Mouse (Mus musculus): Measurements from ENCODE around the gene Rrnad1.
"Not testable (repeated sequence)": the region's sequence is repeated elsewhere in the genome, so short reads cannot be mapped to it uniquely, and the experiment has no call there.

The Rrnad1 gene

DNA sequence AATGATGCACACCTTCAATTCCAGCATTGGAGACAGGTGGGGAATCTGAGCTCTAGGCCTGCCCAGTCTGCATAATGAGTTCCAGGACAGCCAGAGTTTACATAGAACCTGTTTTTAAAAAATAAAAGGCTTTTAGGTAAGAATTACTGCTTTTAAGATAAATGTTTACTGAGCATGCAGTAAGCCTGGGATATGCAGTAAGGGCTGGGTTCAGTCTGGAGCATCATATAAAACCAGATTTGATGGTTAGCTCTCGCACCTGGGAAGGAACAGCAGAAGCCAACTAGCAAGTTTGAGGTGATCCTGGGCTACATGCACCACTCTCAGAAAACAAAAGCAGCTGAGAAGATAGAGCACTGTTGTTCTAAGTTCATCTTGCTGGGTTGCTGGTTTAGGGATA is 12.0 kb downstream of the Rrnad1 start:
- no peak for DNase-seq (ENCODE audit: low read depth, low spot score)

DNA sequence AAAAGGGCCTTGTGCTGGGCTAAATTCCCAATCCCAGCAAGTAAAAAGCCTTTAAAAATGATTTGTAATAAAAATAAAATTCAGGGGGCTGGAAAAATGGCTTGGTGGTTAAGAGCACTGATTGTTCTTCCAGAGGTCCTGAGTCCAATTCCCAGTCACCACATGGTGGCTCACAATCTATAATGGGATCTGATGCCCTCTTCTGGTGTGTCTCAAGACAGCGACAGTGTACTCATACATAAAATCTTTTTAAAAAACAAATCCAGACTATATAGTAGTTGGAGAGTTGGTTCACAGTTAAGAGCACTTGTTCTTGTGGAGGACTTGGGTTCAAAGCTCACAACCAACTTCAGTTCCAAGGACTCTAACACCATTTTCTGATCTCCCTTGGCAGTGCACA is 13.5 kb downstream of the Rrnad1 start:
- DNase-seq (ENCODE audit: low read depth, low spot score): no peak

DNA sequence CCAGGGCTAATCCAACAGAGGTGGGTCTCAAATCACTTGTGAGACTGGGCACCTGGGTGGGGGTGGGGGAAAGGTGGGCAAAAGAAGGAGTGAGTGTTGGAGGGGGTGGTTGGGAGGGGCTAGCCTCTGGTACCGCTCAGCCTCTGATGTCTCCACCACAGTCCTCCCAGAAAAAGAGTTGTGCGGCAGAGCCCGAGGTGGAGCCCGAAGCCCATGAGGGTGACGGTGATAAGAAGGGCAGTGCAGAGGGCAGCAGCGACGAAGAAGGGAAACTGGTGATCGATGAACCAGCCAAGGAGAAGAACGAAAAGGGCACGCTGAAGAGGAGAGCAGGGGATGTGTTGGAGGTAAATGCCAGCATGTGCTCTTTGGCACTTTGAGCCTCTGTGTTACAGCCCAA is 16.6 kb downstream of the Rrnad1 start:
- DNase-seq (ENCODE audit: low read depth, low spot score): no peak

DNA sequence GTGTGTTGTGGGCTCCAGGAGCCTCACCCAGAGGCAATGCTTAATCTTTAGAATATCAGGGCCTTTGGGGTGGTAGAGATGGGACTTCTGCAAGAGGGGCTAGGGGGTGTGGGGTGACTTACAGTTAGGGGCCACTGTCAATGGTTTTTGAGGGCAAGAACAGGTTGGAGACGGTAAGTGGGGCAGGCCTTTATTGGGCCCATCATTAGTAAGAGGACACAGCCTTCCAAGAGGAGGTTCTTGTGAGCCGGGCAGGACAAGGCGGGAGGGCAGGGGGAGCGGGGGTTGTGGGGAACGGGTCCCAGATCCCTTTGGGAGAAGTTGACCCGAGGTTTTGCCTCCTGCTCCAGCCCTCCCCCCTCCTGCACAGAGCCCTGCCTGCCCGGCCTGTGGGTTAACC is 17.0 kb downstream of the Rrnad1 start:
- no peak for DNase-seq (ENCODE audit: low read depth, low spot score)

DNA sequence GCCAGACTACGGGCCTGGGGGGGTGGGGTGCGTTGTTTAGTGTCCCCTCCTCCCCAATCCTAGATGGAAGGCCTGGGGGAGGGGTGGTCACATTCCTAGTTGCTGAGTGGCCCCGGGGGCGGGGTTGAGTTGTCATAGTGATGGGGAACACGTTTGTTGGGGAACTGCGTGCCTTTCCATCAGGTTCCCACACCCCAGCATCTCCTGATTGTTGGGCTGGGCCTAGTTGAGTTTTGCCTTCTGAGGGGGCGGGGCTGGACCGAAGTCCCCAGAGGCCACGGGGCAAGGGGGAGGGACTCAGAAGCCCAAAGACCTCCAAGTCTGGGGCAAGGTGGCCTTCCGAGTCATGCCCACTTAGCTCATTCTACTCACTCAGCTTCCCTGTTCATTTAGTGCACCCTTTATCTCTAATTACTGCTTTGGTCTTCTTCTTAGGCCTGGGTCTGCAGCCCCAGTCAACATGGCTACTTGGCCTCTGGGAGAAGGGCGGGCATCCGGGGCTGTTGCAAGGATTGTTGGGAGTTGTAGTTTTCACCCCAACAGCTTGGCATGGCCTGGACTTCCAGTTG is 19.9 kb downstream of the Rrnad1 start:
- DNase-seq (ENCODE audit: low read depth, low spot score): peak; percentile 62

DNA sequence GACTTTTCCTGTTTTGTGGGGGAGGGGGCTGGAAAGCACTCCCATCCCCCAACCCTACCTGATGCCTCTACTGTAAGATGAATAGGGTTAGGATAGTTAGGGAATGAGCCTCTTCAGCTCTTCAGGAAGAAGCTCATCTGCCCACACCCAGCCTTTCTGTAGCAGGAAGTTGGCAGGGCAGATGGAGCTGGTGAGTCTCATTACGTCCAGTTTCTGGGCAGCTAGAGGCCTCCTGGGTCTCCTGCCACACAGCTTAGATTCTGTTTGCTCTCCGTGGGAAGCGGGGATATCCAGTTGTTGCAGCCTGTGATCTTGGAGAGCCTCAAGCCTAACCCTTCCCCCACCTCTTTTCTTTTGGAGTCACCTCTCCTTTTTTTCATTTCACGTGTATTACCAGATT is 20.6 kb downstream of the Rrnad1 start:
- no peak for DNase-seq (ENCODE audit: low read depth, low spot score)

DNA sequence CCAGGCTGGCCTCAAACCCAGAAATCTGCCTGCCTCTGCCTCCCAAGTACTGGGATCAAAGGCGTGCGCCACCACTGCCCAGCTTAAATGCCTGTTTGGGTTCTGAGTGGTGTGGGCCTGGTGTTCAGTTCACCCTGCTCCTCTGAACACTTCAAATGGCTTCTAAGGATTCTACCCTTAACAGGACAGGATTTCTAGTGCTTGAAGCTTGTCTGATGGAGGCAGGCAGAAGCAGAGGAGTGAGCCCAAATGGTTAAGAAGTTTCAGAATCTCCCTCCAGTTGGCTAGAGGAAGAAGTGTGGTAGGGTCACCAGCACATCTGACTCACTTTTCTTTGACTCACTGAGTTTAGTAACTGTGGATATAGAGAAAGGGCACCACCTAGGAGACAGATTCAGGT is 21.1 kb downstream of the Rrnad1 start:
- no peak for DNase-seq (ENCODE audit: low read depth, low spot score)

DNA sequence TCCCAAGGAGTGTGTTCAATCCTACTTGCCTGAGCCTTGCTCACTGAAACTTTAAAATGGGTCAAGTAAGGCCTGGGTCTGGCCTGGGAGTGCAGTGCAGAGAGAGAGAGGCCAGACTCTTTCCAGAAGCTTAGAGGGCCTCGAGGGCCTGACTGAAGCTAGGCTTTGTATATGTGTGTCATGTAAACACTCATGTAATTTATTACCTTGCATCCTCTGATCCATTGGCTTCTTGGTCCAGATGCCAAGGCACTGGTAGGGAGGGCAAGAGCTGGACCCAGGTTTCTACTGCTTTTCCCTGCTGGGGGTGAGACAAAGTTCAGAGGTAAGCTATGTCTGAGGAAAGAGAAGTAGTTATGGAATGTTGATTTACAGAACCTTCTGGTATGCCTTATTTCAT is 22.6 kb downstream of the Rrnad1 start:
- no peak for DNase-seq (ENCODE audit: low read depth, low spot score)

DNA sequence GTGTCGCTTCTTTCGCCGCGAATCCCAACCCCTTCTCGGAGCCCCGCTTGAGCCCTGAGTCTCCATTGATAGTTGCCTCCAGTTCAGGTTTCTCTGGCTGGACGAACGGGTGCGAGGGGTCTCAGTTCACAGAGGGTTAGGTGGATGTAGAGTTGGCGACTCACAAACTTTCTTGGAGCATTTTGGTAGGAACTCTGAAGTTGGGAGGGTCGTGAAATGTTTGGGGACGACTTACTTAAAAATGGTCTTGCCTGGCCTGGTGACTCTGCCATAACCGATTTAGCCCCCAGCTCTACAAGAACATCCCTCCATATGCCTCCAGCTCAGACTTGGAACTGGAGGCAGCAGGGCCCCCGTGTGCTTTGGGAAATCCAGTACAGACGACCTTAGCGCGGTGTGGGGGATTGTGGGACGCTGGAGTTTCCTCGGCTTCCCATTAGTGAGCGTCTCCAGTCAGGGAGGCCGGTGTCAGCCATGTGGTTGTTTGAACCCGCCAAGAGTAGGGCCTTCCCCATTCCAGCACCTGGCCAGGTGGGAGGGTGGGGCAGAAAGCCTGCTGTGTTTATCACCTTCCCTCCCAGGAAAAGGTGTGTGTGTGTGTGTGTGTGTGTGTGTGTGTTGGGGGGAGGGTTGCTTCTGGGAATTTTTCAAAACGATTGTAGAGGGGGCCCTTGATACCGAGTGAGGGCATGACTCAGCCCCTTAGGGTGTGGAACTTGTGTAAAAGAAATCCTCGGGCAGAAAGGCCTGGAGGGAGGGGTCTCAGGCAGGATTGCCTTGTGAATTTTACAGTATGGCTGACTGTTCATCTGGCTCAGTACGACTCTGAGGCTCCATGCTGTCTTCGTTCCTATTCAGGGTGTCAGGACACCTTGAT is 23.3 kb downstream of the Rrnad1 start:
- no peak for DNase-seq (ENCODE audit: low read depth, low spot score)

DNA sequence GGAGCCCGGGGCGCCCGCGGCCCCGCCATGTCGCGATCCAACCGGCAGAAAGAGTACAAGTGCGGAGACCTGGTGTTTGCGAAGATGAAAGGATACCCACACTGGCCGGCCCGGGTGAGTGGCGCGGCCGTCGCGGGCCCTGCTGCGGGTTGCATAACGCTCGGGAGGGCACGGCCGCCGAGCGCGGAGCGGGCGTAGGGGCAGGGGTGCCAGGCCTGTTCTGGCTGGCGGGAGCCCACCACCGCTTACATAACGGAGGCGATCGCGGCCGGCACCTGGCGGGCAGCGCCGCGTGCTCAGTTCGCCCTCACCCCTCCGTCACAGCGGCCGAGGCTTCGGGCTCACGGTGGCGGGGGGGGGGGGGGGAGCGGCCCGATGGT is 23.9 kb downstream of the Rrnad1 start:
- DNase-seq (ENCODE audit: low read depth, low spot score): no peak

DNA sequence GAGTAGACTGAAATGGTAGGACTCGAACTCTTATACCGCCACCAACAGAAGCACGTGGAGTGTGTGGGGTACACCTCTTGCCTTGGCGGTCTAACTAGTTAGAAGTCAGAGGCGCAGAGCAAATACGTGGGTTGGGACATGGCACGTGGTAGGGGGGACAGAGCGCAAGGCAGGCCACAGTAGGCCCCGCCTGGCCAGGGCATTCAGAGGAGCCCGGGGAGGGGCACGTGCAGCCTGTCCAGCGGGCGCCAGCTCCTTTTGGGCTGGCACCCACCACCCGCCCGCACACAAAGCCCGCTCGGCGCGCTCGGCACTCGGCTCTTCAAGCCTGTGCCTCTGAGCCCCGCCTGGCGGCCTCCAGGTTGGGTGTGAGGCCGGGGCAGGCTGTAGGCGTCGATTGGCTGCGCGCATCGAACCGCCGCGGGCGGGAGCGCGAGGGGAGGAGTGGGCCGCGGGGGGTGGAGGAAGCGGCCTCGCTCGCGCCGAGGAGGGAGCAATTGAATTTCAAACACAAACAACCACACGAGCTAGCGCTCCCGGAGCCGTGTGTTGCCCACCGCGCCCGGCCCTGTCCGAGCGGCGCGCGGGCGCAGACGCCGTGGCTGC is 24.5 kb downstream of the Rrnad1 start, which contains the start of gene Hdgf:
Hdgf (plus strand) TSS at position 442 of the 606 bp plus-strand sequence.
- peak; percentile 94 for DNase-seq (ENCODE audit: low read depth, low spot score)

DNA sequence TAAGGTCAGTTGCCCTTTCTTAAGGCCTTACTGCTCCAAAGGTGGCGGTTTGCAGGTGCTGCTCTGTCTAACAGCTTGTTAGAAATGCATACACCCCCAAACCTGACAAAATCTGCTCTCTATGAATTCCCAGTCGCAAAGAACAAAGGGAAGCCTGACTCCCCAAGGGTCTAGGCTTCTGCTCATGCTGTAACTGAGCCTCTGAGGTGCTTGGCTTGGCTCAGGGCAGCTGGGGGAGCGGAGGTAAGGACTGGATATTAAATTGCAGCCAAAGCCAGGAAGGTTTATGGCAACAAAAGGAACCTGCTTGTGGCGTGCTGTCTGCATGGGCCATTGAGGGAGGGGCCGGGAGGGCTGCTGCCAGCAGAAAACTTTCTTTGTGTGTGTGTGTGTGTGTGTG is 26.7 kb downstream of the Rrnad1 start:
- DNase-seq (ENCODE audit: low read depth, low spot score): no peak

DNA sequence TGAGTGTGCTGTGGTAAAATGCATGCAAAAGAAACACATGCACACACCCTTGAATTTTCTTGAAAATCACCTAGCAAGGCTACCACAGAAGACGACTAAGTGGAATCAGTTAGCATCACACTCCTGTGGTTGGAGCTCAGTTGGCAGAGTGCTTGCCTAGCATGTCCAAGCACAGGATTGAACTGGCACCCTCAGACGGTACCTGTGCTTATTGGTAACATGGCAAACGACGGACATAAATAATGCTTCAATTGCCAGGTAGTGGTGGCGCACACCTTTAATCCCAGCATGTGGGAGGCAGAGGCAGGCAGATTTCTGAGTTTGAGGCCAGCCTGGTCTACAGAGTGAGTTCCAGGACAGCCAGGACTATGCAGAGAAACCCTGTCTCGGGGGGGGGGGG is 28.6 kb downstream of the Rrnad1 start:
- DNase-seq (ENCODE audit: low read depth, low spot score): not testable (repeated sequence)

DNA sequence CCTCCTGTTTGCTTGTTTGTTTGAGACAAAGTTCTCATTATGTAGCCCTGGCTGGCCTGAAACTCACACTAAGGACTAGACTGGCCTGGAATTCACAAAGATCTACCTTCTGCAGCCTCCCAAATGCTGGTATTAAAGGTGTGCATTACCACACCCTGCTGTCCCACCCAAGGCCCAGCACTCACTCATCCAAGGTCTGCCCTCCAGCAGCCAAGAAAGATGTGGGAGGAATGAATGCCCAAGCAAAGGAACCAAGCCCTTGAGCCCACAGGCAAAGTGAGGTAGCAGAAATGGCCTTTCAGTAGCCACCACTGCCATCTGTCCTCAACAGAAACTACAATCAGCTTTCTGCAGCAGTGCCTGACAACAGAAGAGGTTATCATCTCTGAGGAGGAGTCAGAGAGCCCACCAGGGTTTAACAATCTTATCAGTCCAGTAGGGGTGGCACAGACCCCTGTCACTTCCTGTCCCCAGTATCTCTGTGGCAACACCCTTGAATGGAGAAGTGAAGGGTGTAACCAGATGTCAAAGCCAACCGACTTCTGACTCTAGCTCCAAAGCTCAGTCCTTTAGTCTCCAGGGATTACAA is 29.4 kb downstream of the Rrnad1 start:
- no peak for DNase-seq (ENCODE audit: low read depth, low spot score)

DNA sequence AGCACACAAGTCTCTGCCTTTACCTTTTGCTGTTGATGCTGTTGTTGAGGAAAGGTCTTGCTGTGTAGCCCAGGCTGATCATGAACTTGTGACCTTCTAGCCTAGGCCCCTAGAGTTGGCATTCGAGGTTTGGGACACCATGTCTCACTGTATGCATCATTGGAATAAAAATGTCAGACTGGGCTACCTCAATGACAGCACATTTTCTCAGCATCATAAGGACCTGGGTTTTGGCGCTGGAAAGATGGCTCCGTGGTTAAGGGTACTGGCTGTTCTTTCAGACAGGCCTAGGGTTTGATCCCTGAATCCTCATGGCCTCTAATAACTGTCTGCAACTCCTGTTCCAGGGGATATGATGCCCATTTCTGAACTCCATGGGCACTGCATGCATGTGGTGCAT is 30.7 kb downstream of the Rrnad1 start:
- no peak for DNase-seq (ENCODE audit: low read depth, low spot score)

DNA sequence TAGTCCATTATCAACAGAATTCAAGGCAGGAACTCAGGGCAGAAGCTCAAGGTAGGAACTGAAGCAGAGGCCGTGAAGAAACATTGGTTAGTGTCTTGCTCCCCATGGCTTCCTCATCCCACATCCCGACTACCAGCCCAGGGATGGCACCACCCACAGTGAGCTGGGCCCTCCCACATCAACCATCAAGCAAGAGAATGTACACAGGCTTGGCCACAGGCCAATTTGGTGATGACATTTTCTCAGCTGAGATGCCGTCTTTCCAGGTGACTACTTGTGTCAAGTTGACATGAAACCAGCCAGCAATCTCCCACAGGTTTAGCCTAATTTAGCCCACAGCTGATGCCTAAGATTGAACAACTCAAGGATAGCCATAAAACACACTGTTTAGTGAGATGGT is 31.3 kb downstream of the Rrnad1 start:
- DNase-seq (ENCODE audit: low read depth, low spot score): no peak

DNA sequence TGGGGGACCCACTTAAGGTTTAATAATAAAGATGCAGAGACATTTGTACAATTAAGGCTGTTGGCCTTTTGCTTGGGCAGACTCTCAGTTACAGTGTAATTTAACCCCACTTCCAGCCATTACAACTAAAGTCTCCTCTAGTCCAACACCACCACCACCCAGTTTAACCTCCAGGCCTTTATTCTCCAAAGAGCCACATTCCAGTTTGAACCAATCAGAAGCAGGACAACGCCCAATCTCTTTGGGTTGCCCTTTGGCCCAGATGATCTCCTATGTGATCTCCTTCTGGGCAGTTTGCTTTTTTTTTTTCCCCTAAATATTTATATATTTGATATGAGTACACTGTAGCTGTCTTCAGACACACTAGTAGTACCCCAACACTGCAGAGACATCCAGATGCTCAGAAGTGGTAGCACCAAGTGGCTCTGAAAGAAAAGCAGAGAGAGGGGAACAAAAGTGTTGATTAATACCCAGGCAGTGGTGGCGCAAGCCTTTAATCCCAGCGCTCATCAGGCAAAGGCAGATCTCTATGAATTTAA is 37.1 kb downstream of the Rrnad1 start:
- DNase-seq (ENCODE audit: low read depth, low spot score): no peak

DNA sequence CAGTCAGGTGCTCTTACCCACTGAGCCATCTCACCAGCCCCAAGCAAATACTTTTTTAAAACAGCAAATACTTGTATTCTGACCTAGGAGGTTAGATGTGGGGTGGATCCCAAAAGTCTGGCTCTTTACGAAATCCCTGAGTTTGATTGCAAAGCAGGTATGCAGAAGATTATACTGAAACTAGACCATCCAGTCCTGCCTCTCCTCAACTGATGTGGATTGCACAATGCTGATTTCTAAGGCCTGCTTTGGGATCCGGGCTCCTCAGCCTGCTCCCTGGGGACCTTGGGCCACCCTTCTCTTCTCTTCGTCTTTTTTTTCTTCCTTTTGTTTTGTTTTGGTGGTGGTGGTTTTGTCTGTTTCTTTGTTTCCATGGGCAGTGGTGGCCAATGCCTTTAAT is 39.0 kb downstream of the Rrnad1 start:
- DNase-seq (ENCODE audit: low read depth, low spot score): no peak

DNA sequence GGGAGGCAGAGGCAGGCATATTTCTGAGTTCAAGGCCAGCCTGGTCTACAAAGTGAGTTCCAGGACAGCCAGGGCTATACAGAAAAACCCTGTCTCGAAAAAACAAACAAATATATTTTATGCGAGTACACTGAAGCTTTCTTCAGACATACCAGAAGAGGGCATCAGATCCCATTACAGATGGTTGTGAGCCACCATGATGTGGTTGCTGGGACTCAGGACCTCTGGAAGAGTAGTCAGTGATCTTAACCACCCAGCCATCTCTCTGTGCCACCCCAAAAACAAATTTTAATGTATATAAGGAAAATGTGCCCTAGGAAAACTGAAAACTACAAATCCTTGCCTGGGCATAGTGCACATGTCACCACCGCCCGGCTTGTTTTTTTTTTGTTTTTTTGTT is 43.1 kb downstream of the Rrnad1 start:
- DNase-seq (ENCODE audit: low read depth, low spot score): not testable (repeated sequence)

DNA sequence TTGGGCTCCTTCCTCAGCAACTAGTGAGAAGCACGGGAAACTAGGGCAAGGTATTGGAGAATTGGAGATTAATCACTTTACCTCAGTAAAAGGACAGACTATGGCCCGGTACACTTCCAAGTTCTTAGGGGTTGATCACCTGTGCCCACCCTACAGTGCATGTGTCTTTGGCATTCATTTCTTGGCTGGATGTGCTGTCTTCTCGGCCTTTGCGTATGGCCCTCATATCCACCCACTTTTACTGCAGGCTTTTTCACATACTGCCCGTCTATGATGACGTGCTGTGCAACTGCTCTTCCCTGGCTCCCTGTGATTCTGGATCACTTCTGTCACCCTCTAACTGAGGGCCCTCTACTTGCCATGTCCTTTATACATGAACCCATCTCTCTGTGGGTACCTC is 44.1 kb downstream of the Rrnad1 start:
- DNase-seq (ENCODE audit: low read depth, low spot score): no peak

DNA sequence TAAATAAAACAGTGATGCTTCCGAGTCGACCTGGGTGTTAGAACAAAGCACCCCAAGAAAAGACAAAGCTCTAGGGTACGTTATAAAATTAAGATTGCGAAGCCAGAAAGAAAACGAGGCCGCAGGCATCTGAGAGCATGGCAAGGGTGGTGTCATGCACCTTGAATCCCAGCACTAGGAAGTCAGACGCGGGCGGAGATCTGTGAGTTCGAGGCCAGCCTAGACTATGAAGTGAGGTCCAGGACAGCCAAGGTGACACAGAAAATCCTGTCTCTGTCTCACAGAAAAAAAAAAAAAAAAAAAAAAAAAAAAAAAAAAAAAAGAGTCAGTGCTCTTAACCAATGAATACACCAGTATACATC is 44.5 kb downstream of the Rrnad1 start:
- DNase-seq (ENCODE audit: low read depth, low spot score): no peak

DNA sequence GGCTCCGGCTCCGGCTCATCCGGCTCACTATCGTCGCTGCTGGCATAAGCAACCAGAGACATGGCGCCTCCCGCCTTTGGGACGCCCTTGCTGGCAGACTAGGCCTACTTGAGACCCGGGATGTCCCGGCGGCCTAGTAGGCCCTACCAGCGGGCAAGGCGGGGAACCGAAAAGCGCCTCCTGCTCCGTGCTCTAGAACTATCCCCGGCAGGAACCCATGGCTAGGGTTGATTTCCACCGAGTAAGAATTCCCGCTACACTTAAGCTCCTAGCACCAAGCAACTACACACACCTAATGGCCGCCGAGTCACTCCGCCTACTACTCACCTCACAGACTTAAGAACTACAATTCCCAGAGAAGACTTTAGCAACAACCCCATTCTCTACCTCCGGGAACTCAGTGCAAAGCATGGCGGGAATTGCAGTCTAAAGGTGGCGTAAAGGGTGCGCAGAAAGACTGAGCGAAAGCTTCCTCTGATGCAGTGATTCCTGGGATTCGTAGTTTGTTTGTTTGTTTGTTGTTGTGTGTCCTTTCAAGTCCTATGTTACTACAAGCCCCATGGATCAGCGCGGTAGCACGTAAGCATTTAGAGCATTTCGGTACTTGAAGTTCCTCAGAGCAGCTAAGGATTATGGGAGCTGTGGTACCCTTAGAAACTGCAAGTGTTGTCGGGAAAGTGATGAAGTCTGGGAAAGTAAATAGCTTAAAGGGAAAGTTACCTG is 45.1 kb downstream of the Rrnad1 start, which contains the start of gene Prcc:
Prcc (minus strand) TSS at position 328 of the 723 bp plus-strand sequence.
- peak; percentile 94 for DNase-seq (ENCODE audit: low read depth, low spot score)

Data from embryo, embryonic 11.5 days (tissue).